Mouse (Mus musculus): ENCODE results near the gene Eif4ebp2.

The Eif4ebp2 gene

DNA sequence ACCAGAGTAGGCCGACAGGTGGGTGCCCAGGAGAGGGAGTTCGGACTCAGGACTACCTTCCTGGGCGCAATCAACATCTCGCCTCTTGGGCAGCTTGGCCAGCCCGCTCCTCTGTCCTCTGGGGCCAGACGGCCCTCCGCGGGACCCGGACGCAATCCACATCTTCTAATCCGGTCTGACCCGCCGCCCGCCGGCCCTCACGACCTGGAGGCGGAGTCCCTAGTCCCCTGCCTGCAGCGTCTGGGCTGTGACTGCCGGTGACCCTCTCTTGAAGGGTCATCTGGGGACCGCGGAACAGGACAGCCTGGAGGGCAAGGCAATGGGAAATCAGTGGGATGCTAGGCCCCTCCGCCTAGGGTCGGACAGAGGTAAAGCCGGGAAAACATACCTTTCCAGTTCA is 33.3 kb downstream of the Eif4ebp2 start:
- no peak for DNase-seq (ENCODE audit: extremely low read depth, low read depth, low spot score)

- no peak for DNase-seq (ENCODE audit: extremely low read depth, low read depth, low spot score)
These were observed 34.1 kb downstream of the Eif4ebp2 start for GRCm38 (mm10) chr10:61418131-61418900.

- no peak for DNase-seq (ENCODE audit: extremely low read depth, low read depth, low spot score)
These were observed 34.8 kb downstream of the Eif4ebp2 start, which contains the start of gene Nodal for GRCm38 (mm10) chr10:61417672-61418071. Gene Nodal (plus strand): TSS chr10:61417972.

GRCm38 (mm10) chr10:61417046-61417445 is 35.4 kb downstream of the Eif4ebp2 start:
- no peak for DNase-seq (ENCODE audit: extremely low read depth, low read depth, low spot score)

DNA sequence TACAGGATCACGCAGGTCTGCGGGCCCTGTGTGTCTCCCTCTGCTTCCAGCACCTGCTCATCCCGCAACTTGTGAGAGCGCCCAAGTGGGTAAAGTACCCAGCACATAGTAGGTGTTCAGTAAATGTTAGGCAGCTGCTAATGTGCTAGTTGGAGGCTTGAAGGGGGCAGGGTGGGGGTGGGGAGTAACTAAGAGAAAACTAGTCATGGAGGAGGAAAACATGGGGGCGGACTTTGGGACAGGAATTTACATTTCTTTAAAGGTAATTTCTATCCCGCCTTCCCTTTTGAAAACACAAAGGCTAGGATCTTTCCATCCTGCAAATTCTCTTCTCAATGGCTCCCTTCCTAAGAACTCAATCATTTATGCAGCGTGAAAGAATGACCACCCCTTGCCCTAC is 35.9 kb downstream of the Eif4ebp2 start:
- DNase-seq (ENCODE audit: extremely low read depth, low read depth, low spot score) = no peak

DNA sequence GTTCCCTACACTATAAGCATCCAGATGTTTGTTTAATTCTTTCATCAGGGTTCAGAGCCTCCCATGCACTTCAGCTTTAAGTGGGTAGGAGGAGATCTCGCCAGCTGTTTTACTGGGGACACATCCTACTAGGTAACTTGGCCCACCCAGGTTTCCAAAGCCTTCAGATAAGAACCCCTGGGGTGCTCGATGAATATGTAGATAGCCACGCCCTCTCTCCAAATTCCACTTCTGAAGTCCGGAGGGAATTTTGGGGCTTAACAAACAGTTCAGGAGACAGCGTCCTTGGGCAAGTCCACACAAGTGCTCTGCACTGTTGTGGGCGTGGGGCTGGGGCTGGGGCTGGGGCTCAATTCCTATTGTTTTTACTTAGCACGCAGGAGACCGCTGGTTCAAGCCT is 36.6 kb downstream of the Eif4ebp2 start:
- DNase-seq (ENCODE audit: extremely low read depth, low read depth, low spot score) = no peak

DNA sequence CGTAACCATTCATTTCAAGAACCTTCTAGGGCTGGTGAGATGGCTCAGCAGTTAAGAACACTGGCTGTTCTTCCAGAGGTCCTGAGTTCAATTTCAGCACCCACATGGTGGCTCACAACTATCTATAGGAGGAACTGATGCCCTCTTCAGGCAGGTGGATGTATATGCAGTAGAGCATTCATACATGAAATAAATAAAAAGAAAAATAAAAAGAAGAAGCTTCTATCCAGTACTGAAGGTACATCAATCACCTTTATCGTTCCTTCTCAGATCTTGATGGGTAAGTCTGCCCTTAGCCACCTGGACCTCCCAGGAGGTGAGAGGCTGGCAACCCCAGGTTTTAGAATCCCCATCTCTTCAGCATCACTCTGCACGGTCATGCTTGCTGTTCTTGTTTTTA is 37.2 kb downstream of the Eif4ebp2 start:
- no peak for DNase-seq (ENCODE audit: extremely low read depth, low read depth, low spot score)

- no peak for DNase-seq (ENCODE audit: extremely low read depth, low read depth, low spot score)
These were observed 39.4 kb downstream of the Eif4ebp2 start for GRCm38 (mm10) chr10:61412910-61413625.

- DNase-seq (ENCODE audit: extremely low read depth, low read depth, low spot score) = no peak
These were observed 42.3 kb downstream of the Eif4ebp2 start for GRCm38 (mm10) chr10:61410193-61410592.

DNA sequence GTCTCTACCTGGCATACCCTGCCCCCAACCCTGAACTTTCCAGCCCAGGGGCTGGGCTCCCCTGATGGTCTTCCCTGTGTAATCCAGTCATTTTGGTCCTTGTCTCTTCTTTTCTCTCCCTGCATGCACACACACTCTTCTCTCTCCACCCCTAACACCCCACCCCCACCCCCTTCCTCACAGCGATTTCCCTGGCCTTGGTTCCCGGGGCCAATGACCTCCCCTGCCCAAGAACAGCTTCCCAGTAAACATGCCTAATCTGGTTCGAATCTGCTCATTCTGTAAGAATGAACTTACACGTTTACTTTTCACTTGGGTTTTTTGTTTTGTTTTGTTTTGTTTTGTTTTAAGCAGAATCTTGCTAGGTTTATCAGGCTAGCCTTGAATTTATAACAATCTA is 42.7 kb downstream of the Eif4ebp2 start:
- no peak for DNase-seq (ENCODE audit: extremely low read depth, low read depth, low spot score)

DNA sequence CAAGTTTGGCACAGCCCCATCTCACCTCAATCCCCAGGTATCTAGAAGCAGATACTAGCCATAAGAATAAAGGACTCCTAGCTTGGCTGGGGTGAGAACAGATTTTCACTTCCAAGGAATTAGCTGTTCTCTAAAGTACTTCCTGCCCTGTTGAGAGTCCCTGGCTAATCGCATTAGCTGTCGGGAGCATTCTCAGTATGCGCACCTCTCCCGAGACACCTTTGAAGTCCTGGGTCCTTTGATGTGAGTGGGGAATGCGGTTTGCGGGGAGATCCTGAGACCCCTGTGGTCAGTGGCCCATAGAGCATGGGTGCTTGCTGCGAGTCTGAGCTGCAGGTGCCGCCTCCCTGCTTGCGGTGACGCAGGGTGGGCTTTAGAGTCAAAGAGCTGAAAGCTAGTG is 46.5 kb downstream of the Eif4ebp2 start:
- DNase-seq (ENCODE audit: extremely low read depth, low read depth, low spot score) = no peak

GRCm38 (mm10) chr10:61402911-61403310 is 49.5 kb downstream of the Eif4ebp2 start:
- no peak for DNase-seq (ENCODE audit: extremely low read depth, low read depth, low spot score)

DNA sequence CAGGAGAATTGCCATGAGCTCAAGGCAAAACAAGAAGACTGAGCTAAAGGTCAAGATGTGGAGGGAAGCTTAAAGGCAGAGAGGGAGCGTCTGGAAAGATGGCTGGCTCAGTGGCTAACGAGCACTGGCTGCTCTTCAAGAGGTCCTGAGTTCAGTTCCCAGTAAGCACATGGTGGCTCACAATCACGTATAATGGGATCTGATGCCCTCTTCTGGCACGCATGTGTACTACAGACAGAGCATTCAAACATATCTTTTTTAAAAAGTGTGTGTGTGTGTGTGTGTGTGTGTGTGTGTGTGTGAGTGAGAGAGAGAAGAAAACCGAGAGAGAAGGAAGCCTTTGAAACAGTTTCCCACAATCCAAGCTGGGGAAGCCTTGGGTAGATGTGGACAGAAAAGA is 50.0 kb downstream of the Eif4ebp2 start:
- DNase-seq (ENCODE audit: extremely low read depth, low read depth, low spot score) = no peak

- DNase-seq (ENCODE audit: extremely low read depth, low read depth, low spot score) = no peak
These were observed 52.1 kb downstream of the Eif4ebp2 start for GRCm38 (mm10) chr10:61400407-61400806.

- DNase-seq (ENCODE audit: extremely low read depth, low read depth, low spot score) = no peak
These were observed 53.2 kb downstream of the Eif4ebp2 start for GRCm38 (mm10) chr10:61399156-61399734.

- DNase-seq (ENCODE audit: extremely low read depth, low read depth, low spot score) = no peak
These were observed 54.3 kb downstream of the Eif4ebp2 start for GRCm38 (mm10) chr10:61398125-61398524.

- DNase-seq (ENCODE audit: extremely low read depth, low read depth, low spot score) = no peak
These were observed 57.9 kb downstream of the Eif4ebp2 start for GRCm38 (mm10) chr10:61394476-61395136.

- DNase-seq (ENCODE audit: extremely low read depth, low read depth, low spot score) = no peak
These were observed 59.9 kb downstream of the Eif4ebp2 start for GRCm38 (mm10) chr10:61392584-61392983.

GRCm38 (mm10) chr10:61390148-61390547 is 62.3 kb downstream of the Eif4ebp2 start:
- DNase-seq (ENCODE audit: extremely low read depth, low read depth, low spot score) = no peak

DNA sequence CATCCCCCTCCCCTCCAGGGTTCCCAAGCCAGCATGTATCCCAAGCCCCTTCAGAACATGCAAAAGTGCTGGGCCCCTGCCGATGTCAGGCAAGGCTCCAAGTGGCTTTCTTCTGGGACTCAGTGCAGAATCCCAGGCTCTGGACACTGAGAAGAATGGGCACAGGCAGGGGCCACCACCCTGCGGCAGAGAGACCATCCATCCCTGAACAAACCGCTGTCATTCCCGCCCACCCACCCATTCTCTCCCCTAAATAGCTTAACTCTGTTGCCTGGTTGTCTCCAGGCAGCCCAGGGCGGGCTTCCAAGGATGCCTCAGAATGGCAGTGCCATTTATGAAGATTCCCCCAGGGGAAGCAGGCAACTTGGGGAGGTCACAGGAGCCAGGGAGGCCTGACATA is 63.4 kb downstream of the Eif4ebp2 start:
- no peak for DNase-seq (ENCODE audit: extremely low read depth, low read depth, low spot score)

GRCm38 (mm10) chr10:61386284-61386683 is 66.2 kb downstream of the Eif4ebp2 start:
- DNase-seq (ENCODE audit: extremely low read depth, low read depth, low spot score) = no peak
